Mouse (Mus musculus): ENCODE data around the gene Ndst2.
A peak's percentile ranks its signal among the peaks of the same experiment; 100 is the strongest.
"Not testable (repeated sequence)": the region's sequence is repeated elsewhere in the genome, so short reads cannot be mapped to it uniquely, and the experiment has no call there.

The Ndst2 gene

GRCm38 (mm10) chr14:20738511-20738910 is 4.1 kb upstream of the Ndst2 start:
- DNase-seq (ENCODE audit: low spot score), result no peak

- DNase-seq (ENCODE audit: low spot score), result peak; percentile 54
Observed at GRCm38 (mm10) chr14:20737306-20737705, 2.9 kb upstream of the Ndst2 start.

- no peak for DNase-seq (ENCODE audit: low spot score)
Observed at GRCm38 (mm10) chr14:20735892-20736390, 1.6 kb upstream of the Ndst2 start.

DNA sequence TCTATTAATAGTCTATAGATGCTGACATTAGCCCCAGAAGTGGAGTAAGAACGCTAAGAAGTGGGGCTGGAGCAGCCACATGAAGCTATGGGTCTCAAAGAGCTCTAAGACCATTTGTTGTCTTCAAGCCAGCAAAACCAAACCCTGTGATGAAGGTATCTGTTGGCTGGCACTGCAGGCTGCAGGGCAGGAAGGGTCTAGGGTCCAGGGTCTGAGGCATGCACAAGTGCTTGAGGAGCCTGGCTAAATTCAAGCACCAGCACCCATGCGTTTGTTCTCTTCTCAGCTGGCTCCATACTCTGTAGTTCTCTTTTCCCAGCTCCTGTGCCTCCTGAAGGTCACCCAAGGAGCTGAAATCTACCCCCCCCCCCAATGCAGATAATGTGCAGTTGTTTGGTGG is 690 bp upstream of the Ndst2 start:
- DNase-seq (ENCODE audit: low spot score), result no peak

- DNase-seq (ENCODE audit: low spot score), result peak; percentile 18
Observed at GRCm38 (mm10) chr14:20733041-20733951, 1.1 kb downstream of the Ndst2 start.

DNA sequence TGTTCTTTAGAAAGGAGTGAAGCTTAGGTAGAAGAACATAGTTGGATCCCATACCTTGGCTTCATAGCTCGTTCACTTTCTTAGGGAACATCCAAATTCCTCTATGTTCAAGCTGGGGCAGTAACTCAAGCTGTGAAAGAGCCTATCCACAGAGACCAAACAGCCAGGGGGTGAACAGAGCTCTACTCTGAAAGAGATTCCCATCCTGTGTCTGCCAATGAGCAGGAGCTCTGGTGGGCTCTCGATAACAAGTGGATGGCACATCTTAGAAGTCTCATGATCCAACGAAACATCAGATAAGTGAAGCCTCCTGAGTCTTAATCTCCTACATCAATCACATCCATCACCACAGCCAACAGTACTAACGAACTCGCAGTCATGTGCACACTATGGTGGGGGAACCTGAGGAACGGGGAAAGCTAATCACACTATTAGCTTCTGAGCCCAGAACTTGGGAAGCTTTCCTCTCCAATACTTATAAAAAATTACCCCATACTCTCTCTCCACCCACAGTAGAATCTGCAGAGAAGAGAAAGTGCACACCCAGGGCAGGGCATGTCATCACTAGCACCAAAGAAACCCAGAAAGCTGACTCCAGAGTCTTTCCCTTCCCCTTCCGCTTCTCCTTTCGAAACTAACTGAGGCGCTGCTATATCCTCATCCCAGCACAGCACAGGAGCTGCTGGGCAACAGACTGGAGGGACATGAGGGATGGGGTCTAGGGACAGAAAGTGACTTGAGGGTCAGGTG is 3.3 kb downstream of the Ndst2 start:
- no peak for DNase-seq (ENCODE audit: low spot score)

- no peak for DNase-seq (ENCODE audit: low spot score)
Observed at GRCm38 (mm10) chr14:20729871-20730270, 4.5 kb downstream of the Ndst2 start.

- DNase-seq (ENCODE audit: low spot score), result no peak
Observed at GRCm38 (mm10) chr14:20725660-20726339, 8.6 kb downstream of the Ndst2 start.

DNA sequence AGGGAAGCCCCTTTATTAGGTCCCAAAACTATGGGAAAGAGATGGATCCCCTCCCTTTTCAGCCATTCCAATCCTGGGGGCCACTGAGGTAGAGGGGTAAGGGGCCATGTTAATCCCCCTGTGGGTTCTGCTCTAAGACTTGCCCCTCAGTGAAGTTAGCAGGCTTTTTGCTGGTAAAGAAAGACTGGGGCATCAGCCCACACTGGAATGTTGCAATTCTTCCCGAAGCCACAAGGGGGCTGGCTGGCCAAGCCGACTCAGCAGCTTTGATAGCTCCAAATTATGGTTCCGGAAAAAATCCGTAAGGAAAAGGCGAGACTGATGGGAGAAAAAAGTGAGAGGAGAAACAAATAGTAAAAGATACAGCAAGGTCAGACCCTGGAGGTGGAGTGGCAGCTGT is 10.3 kb downstream of the Ndst2 start:
- peak; percentile 72 for DNase-seq (ENCODE audit: low spot score)

DNA sequence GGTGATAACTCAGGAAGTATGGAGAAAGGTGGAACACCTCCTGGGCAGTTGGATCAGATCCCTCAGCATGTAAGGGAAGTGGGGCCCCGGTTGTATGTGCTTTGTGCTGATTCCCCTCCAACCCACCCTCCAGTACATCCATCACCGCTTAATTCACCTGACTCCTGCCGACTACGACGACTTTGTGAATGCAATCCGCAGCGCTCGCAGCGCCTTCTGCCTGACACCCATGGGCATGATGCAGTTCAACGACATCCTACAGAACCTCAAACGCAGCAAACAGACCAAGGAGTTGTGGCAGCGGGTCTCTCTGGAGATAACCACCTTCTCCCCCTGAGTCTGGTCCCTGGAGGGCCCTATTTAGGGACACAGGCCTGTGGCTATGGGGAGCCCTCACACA is 11.4 kb downstream of the Ndst2 start:
- DNase-seq (ENCODE audit: low spot score), result no peak

GRCm38 (mm10) chr14:20721371-20721770 is 13.0 kb downstream of the Ndst2 start:
- DNase-seq (ENCODE audit: low spot score), result no peak

- no peak for DNase-seq (ENCODE audit: low spot score)
Observed at GRCm38 (mm10) chr14:20719767-20720166, 14.6 kb downstream of the Ndst2 start.

DNA sequence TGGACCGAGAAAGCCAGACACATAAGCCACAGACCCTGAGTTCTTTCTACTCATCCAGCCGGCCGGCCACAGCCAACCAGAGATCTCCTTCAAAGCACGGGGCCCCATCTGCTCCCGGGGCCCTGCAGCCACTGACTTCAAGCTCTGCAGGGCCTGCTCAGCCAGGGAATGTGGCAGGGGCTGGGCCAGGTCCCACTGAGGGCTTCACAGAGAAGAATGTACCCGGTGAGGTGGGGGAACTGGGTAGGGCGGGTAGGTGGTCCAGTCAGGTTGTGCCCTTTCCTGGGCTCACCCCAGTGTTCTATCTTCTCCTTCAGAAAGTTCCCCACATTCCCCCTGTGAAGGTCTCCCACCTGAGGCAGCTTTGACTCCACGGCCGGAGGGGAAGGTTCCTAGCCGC is 15.9 kb downstream of the Ndst2 start:
- no peak for DNase-seq (ENCODE audit: low spot score)

DNA sequence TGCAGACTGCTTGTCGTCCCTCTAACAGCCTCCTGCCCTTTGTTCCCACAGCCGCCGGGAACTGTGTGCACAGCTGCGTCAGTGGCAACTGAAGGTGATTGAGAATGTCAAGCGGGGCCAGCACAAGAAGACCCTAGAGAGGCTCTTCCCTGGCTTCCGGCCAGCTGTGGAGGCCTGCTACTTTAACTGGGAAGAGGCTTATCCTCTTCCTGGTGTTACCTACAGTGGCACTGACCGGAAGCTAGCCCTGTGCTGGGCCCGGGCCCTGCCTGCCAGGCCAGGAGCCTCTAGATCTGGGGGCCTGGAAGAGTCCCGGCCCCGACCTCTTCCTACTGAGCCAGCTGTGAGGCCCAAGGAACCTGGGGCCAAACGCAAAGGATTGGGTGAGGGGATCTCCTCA is 20.5 kb downstream of the Ndst2 start:
- DNase-seq (ENCODE audit: low spot score), result no peak

DNA sequence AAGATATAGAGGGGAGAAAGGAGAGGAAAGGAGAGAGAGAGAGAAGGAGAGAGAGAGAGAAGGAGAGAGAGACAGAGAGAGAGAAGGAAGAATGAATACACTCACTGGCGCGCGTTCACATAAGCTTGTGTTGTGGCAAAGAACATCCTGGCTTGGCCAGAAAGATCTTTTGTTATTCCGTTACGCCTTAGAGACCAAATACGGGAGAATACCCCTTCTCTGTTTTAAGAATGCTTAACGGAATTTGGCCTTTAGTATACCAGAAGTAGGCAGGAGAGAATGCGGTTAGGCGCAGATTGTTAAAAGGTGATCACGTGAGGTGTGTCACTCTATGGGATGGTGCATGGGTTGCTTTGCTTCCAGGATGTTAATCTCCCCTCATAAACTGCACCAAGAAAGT is 26.1 kb downstream of the Ndst2 start:
- DNase-seq (ENCODE audit: low spot score), result no peak

DNA sequence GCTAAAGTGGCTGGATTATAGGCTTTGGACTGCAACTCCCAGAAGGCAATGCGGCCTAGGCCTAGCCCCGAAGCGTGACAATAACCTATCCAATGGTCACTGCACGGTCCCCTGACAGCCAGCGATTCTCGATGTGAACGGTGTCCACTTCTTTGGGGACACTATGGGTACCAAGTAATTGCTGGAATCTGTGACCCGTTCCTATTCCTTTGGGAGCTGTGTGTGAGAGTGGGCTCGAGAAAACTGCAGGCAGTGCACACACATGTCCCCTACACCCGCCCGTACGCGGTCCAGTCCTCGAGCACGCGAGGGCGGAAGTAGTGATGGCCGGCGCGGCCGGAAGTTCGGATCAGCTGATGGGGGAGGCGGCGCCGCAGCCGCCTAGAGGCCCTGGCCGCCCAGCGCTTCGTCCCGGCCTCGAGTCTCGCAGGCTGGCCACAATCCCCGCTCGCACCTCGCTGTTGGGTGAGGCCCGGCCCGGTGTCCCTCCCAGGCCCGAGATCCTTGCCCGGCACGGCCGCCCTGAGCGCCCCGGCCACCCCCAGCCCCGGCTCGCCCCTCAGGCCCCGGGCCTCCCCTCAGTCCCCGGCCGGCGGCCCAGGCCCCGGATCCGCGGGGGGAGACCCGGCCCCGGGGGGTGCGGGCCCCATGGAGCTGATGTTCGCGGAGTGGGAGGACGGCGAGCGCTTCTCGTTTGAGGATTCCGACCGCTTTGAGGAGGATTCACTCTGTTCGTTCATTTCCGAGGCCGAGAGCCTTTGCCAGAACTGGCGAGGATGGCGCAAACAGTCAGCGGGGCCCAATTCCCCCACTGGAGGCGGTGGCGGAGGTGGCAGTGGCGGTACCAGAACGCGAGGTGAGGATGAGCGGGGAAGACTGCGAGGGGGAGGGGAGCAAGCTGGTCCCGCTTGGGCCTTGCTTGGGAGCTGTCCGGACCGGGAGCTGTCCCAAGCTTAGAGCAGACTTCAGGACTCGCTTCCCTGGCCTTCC is 26.9 kb downstream of the Ndst2 start, which contains the start of gene Zswim8:
TSS of gene Zswim8 (plus strand) at position 352 of the 990 bp plus-strand sequence.
- peak; percentile 95 for DNase-seq (ENCODE audit: low spot score)

DNA sequence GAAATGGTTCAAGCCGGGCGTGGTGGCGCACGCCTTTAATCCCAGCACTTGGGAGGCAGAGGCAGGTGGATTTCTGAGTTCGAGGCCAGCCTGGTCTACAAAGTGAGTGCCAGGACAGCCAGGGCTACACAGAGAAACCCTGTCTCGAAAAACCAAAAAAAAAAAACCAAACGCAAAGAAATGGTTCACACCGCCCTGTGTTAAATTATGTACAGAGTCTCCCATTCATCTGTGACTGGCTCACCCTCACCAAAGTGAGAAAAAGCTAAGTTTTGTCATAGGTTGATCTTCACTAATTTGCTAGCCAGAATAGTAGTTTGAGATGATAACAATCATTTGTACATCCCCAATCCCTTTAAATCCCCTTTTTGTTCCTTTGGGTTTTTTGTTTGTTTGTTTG is 30.9 kb downstream of the Ndst2 start:
- not testable (repeated sequence) for DNase-seq (ENCODE audit: low spot score)

DNA sequence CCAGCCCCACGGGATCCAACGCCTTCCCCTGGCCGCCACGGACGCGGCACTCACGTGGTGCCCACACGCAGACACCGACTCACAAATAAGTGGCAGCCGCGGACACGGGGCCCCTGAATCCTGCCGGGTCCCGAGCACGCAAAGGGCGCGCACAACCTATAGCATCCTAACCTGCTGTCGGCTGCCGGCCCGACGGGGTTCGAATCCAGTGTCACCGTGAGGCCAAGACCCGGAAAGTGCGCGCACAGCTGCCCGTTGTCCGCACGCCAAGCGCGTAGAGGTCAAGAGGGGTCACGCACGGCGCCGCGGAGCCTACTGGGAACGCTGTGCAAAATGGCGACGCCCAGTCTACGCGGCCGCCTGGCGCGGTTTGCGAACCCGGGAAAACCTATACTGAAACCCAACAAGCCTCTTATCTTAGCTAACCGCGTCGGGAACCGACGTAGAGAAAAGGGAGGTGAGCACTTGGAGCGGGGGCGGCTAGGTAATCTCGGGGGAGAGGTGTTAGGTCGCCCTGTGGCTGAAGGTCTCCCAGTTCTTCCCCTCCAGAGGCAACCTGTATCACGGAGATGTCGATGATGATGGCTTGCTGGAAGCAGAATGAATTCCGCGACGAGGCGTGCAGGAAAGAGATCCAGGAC is 31.5 kb downstream of the Ndst2 start, which contains the start of gene Chchd1:
TSS of gene Chchd1 (plus strand) at position 266 of the 641 bp plus-strand sequence.
- DNase-seq (ENCODE audit: low spot score), result peak; percentile 94

GRCm38 (mm10) chr14:20702096-20702740 is 32.1 kb downstream of the Ndst2 start:
- DNase-seq (ENCODE audit: low spot score), result peak; percentile 13

- DNase-seq (ENCODE audit: low spot score), result no peak
Observed at GRCm38 (mm10) chr14:20701554-20701953, 32.8 kb downstream of the Ndst2 start.
